Mouse (Mus musculus): ENCODE measurements around the gene Stag1. TPM values are rescaled to one million over a fixed set of nuclear protein-coding genes. Genes with fewer than 3 reads are reported as not detected.

The Stag1 gene
- total RNA-seq, 2 experiments from 2014 or later, result 177 to 229 TPM

DNA sequence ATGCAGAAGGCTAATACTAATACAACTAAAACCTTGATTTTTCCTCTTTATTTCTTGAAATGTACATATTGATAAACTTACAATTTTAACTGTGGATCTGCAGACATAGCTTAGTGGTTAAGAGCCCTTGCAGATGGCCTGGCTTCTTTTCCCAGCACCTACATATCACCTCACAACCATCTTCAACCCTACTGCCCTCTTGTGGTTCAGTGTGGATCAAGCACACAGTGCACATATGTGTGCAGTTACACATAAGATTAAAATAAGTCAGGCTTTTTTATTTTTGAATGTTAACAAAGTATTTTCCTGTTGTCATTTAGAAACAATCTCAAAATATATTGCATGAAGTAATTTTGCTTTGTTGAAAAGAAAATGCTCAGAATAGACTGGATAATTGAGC is 312.8 kb downstream of the Stag1 start:
- ATAC-seq (replicated peaks; ENCODE audit: low FRiP score, poor library complexity, severe bottlenecking), result no peak

DNA sequence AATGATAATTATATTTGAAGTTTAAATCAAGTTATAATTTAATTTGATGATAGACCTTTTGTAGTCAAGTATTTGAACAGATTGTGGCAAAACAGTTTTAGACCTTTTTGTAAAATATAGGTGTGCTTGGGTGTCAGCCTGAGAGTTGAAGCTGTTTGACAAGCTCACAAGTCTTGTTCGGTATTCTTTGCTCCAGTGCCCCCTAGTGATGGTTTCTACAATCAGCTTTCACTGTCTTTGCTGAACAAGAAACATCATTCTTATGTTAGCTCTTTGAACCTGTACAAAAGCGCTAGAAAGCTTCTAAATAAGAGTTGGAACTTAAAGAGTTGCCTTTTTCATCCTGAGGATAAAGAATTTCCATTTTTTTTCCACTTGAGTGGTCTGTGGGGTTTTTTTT is 319.5 kb downstream of the Stag1 start:
- ATAC-seq (replicated peaks; ENCODE audit: low FRiP score, poor library complexity, severe bottlenecking), result no peak

DNA sequence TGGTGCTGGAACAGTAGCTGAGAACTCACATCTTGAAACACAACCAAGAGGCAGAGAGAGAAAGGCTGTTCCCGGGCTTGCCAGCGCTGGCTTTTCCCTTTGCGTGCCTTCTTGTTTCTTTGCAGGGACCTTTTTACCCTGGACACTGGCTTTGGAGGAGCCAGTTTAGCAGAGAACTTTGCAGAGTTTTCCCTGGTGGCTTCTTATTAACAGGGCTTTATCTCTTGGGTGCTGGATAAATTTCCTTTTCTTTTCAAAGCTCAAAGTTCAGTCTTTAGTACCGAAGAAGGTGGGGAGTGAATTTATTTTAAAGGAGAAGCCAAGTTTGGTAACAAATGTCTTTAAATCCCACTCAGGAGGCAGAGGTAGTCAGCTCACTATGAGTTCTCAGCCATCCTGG is 329.0 kb downstream of the Stag1 start:
- ATAC-seq (replicated peaks; ENCODE audit: low FRiP score, poor library complexity, severe bottlenecking), result no peak

DNA sequence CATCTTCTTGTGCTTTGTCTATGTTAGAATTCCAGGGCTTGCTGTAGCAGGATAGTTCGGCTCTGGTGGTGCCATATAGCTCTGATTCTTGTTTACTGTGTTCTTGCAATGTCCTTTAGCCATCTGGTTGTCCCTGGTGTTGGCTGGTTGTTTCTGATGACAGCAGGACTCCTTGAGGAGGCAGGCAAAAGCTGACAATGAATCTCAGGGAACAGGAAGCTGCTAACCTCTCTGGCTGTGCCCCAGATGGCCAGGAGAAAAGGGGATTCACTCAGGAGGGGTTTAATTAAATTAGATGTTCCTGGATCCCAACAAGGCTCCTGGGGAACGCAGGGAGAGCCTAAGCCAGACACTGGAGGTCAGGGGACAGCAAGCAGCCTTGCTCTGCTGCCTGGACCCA is 344.4 kb downstream of the Stag1 start:
- ATAC-seq (replicated peaks; ENCODE audit: low FRiP score, poor library complexity, severe bottlenecking), result no peak

DNA sequence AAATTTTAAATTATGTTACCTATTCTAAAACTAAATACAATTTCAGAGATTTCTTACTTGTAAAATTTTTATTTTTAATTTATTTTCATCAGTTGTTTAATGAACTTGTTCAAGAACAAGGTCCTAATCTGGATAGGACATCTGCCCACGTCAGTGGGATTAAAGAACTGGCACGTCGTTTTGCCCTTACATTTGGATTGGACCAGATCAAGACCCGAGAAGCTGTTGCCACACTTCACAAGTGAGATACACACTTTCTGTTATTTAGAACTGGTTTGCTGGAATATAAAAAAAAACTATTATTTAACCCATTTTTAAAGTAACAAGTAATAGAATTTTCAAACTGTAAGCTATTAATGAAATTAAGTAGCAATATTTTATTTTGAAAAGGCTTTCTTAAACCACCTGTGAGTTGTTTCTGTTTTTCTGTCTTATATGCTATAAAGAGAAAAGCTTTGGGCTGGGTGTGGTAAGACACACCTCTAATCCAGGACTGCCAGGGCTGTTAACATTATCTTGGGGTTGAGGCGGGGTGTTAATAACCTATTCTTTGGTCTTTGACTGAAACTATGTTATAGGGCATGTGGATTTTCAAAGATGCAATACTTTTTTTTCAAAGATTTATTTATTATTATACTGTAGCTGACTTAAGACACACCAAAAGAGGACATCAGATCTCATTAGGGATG is 347.2 kb downstream of the Stag1 start:
- ATAC-seq (replicated peaks; ENCODE audit: low FRiP score, poor library complexity, severe bottlenecking), result no peak

DNA sequence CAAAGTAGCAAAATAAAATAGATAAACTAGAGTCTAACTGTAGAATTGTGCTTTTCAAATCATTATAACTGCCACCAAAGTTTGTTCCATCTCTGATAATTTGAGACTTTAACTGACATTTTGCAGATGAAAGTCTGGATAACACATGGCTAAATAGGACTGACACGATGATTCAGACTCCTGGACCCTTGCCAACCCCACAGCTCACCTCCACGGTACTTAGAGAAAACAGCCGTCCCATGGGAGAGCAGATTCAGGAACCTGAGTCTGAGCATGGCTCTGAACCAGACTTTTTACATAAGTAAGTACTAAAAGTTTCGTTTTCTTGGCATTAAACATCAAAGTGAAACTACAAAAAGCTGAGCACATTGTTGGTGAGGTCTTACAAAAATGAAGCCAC is 353.9 kb downstream of the Stag1 start:
- peak; percentile 60 for ATAC-seq (replicated peaks; ENCODE audit: low FRiP score, poor library complexity, severe bottlenecking)

DNA sequence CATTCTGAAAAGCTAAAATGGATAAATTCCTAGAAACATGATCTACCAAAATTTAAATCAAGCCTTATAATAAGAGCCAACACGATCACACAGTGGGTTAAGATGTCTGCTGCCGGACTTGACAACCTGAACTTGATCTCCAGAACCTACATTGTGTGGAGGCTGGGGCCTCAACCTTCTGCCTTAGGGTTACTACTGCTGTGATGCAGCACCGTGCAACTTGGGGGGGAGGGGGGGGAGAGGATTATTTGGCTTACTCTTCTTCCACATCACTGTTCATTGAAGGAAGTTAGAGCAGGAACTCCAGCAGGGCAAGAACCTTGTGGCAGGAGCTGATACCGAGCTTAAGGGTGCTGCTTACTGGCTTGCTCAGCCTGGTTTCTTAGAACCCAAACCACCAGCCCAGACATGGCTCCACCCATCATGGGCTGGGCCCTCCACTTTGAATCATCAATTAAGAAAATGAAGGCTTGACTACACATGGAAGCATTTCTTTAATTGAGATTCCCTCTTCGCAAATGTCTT is 365.4 kb downstream of the Stag1 start:
- peak; percentile 84 for ATAC-seq (replicated peaks; ENCODE audit: low FRiP score, poor library complexity, severe bottlenecking)

DNA sequence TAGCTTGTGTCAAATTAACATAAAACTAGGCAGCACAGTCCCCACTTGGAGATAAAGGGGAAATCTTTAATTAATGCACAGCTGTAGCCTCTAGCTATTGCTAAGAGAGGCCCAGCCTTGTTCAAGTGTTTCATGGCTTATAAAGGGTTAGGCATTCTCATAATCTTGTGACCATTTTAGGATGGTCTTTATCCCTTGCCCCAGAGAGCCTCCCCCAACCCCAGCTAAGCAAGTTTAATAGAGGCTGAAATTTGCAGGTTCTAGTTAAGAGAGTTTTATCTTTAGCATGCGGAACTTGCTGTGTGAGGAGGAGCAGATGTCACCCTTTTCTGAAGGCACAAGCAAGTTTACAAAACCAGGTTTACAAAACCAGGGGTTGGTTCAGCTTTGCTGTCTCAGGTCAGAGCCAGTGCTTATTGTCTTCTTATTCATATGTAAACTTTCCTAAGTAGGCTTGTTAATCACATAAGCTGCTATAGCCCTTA is 365.9 kb downstream of the Stag1 start:
- ATAC-seq (replicated peaks; ENCODE audit: low FRiP score, poor library complexity, severe bottlenecking), result no peak

DNA sequence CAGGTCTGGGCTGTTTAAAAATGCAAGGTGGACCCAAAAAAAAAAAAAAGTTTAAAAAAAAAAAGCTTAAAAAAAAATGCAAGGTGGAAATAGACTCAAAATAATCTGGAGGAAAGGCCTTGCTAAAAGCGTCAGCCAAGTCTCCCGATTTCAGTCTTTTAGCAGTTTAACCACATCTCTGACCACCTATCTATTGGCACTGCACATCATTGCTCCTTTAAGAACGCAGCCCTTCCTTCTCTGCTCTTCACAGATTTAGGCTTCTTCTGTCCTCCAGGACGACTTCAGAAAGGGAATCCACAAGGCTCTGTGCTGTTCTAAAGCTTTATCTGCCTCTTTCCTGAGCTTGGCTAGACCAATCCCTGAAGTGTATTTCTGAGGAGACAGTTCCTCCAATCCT is 366.5 kb downstream of the Stag1 start:
- no peak for ATAC-seq (replicated peaks; ENCODE audit: low FRiP score, poor library complexity, severe bottlenecking)

DNA sequence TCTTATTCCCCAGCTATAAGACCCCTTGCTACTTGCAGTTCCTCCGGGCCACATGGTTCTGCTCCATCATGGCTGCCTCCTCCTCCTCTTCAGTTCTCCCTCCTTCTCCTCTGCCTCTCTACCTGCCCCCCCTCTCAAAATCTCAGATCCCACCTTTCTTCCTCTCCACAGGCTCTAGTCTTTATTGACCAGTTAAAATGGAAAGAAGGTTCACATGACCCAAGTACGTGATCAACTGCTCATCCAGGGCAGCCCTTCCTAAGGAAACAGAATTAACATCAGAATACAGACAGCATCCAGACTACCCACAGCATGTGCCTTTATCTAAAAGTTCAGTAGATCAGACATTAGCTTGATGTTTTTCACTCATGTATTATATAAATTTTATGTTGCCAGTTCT is 371.9 kb downstream of the Stag1 start:
- no peak for ATAC-seq (replicated peaks; ENCODE audit: low FRiP score, poor library complexity, severe bottlenecking)

DNA sequence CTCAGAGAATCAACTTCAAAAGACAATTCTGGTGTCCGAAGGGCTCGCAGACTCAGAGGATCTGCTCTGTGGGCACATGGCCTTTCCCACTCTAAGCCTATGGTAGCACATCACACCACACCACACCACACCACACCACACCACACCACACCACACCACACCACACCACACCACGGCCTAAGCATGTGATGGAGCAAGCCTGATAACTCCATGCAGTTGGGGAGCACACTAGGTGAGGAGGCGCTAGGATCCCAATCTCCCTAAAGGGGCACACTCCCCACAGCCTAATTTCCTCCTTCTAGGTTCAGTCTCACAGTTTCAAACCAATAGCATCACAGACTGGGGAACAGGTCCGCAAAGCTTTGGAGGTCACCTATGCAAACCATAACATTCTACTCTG is 381.1 kb downstream of the Stag1 start:
- no peak for ATAC-seq (replicated peaks; ENCODE audit: low FRiP score, poor library complexity, severe bottlenecking)

DNA sequence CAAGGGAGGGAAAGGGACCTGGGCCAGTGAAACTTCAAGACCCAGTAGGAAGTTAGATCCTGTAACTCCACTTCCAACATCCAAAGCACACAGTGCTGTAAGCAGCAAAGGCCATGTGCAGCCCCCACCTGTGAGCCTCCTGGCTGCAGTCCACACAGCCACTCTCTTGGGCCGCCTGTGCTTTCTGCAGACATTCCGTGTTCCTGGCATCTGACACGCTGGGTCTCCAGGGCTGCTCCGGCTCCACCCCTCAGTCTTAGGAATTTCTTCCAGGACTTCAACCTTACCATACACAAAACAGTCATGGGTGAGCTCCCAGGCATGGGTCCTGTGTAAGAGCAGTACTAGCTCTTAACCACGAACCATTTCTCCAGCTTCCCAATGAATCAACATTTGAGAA is 381.7 kb downstream of the Stag1 start:
- no peak for ATAC-seq (replicated peaks; ENCODE audit: low FRiP score, poor library complexity, severe bottlenecking)

DNA sequence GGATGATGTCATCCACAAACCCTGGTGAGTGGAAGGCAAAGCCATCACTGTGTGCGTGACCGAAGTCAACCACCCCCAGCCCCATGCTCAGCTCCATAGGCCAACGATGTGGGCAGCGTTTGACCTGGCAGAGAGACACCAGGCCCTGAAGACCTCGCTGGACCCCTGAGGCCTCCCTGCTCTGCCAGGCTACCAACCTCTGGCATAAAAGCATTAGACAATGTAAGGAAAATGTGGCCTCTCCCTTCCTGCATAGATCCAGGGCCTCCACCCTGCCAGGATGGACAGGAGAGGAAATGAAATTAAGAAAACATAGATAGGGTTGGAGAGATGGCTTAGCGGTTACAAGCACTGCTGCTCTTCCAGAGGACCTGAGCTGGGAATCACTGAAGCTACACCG is 385.2 kb downstream of the Stag1 start:
- no peak for ATAC-seq (replicated peaks; ENCODE audit: low FRiP score, poor library complexity, severe bottlenecking)

DNA sequence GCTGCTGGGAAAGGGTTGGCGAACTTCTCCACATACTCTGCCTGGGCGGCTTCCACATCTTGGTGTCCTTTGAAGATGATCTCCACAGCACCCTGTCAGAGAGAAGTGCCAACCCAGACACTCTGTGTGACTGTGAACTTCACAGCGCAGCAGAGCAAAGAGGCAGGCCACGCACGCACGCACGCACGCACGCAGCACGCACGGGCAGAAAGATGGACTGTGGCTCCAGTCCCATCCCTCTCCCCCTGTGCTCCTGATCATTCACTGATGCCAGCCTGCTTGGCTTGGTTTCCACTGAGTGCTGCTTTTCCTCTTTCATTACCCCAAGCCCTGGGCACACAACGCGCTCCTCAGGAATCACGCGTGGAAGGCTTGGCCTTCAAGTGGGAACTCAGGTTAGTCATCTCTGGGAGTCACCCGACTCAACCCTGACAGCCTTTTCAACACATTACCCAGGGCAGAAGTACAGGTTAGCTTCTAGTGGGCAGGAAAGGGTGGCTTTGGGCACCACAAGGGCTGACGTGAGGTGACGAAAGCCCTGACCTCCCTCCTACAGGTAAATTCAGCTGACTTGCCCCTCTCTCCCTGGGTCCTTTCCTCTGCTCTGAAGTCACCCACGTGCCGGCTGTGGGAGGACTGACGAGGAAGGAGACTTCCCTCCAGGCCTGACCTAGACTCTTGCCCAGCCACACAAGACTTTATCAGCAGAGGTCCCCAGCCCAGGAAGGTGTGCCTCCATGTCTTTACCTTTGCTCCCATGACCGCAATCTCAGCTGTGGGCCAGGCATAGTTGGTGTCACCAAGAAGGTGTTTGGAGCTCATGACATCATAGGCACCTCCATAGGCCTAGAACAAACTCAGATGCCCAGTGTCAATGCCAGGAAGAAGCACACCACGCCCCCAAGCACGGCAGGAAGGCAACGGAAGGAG is 387.0 kb downstream of the Stag1 start:
- no peak for ATAC-seq (replicated peaks; ENCODE audit: low FRiP score, poor library complexity, severe bottlenecking)

DNA sequence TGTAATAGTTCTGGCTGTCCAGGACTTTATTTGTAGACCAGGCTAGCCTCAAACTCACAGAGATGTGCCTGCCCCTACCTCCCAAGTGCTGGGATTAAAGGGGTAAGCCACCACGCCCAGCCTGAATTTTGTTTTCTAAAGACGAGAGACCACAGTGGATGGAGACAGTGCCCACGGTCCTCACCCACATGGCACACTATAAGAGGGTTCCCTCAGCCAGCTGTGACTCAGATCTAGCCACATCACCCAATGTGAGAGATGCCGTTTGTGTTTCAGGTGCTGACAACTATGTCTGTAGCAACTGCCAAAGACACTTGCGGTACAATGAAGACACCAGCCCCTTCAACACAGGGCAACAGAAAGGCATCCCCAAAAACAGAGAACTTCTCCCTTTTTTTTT is 389.4 kb downstream of the Stag1 start:
- ATAC-seq (replicated peaks; ENCODE audit: low FRiP score, poor library complexity, severe bottlenecking), result no peak

DNA sequence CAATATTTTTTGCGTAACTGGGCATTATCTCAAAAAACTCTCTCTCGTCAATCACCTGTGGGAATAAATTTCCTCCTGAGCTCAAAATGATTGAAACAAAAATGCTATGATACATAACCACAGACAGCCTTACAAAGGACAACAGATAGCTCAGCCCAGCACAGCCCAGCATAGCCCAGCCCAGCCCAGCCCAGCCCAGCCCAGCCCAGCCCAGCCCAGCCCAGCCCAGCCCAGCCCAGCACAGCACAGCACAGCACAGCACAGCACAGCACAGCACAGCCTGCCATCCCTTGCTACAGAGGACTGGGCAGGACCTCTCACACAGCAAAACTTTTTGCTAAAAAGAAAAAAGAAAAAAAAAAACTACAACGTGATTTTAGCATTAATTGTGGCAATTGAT is 390.3 kb downstream of the Stag1 start:
- no peak for ATAC-seq (replicated peaks; ENCODE audit: low FRiP score, poor library complexity, severe bottlenecking)

DNA sequence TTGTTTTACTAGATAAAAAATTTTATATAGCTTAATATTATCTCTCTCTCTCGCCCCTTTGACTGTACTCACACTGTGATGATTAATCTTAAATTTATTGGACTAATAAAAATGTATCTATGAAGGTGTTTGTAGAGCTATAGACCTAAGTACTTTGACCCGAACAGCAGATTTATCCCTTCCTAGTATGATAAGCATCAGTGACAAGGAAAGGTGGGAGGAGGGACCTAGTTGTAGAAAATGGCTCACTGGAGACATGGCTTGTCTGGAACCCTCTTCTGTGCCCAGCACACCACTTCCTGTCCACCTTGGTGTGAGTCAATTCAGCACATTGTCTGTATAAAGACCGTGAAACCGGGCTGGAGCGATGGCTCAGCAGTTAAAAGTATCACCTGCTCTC is 393.0 kb downstream of the Stag1 start:
- ATAC-seq (replicated peaks; ENCODE audit: low FRiP score, poor library complexity, severe bottlenecking), result no peak

DNA sequence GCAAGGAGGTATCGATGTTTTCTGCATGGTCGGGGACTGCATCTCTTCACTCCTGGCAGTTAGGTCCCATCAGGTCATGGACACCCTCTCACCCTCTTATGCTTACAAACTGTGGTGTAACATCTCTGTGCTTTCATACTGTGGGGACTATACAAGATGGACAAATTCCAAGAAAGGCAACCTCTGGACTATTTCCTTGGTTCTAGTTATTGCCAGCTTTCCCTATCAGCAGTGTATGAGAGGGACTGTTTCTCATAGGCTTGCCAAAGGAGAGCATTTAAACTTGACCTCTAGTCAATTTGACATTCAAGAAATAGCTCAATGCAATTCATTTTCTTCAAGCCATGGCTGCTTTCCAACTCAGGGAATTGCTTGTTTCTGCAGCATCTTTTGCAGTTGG is 393.7 kb downstream of the Stag1 start:
- no peak for ATAC-seq (replicated peaks; ENCODE audit: low FRiP score, poor library complexity, severe bottlenecking)

DNA sequence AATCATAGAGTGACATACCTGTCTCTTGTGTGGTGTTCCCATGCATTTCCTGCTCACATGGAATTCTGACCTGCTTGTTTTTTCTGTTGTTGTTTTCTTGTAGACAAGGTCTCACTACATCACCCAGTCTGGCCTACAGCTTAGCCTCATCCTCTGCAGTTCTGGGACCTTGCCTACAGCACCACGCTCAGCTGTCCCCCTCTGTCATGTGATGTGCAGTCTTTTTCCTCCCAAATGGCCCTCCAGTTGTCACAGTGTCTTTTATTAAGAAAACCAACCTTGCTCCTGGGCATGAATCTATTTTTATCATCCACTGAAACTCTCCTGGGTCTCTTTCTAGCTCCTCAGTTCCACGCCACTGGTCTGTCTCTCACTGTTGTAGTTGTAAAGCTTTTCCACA is 394.6 kb downstream of the Stag1 start:
- no peak for ATAC-seq (replicated peaks; ENCODE audit: low FRiP score, poor library complexity, severe bottlenecking)

DNA sequence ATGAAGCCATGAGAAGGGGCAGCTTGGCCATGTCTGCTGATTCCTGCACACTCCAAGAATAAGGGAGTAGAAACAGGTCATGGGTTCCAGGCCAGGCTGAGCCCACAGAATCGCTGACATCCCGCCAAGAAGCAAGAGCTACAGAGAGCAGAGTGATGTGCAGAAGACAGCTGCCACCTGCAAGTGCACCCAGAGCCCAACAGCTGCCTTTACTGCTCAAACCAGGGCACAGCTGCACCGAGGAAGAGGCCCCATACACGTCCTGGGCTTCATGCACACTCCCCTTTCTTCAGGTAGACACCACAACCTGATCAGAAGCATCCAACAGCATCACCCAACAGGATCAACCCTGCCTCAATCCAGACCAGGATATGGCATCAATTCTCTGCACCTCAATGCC is 396.3 kb downstream of the Stag1 start:
- ATAC-seq (replicated peaks; ENCODE audit: low FRiP score, poor library complexity, severe bottlenecking), result no peak

DNA sequence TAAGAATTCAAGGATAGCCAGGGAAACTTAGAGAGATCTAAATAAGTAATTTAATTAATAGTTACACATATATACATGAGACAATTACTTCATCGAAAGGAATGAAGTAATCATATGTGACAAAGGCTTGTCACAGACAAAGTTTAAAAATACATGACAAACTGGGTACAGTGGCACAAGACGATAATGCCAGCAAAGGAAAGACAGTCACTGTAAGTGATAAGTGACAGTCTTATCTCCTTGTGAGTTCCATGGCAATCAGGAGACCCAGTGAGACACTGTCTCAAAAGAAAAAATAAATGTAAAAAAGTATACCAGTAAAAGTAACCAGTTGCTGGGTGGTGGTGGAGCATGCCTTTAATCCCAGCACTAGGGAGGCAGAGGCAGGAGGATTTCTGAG is 399.5 kb downstream of the Stag1 start:
- ATAC-seq (replicated peaks; ENCODE audit: low FRiP score, poor library complexity, severe bottlenecking), result no peak

Data from erythroid progenitor cell, adult 5-6 weeks (primary cell).